Mouse (Mus musculus) neutrophil, adult 83 days (primary cell): ENCODE measurements around the gene Rpl34. TPM values are rescaled to one million over a fixed set of nuclear protein-coding genes. Genes with fewer than 3 reads are reported as not detected.

Experiments
- total RNA-seq, 2 experiments: library from RNA; stranded (reverse); gene quantifications; one replicate each; pipeline ENCODE4 v1.2.4; 2023

The Rpl34 gene
- 100 to 1,000 TPM; 570 to 621 TPM for total RNA-seq

DNA sequence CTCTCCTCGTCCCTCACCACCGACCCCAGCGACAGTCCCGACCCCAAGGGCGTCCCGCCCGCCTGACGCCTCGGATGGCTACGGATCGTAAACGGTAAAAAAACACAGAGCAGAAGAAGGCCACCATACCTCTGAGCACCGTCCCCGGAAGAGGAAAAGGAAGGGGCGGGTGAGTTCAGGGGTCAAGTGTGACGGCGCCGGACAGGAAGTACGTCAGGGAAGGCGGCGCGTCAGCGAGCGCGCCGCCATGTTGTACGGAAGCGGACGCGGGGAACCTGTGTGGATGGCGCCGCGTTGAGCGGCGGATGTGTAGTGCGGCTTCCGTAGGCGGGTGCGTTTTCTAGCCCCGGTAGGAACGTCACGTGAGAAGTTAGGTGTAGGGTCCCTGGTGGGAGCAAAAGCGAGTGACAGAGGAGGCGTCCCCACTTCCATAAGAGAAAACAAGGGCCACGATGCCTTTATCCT is at the start of gene Rpl34:
Gene Rpl34, minus strand, starts transcription at position 210 of the 465 bp plus-strand sequence.

DNA sequence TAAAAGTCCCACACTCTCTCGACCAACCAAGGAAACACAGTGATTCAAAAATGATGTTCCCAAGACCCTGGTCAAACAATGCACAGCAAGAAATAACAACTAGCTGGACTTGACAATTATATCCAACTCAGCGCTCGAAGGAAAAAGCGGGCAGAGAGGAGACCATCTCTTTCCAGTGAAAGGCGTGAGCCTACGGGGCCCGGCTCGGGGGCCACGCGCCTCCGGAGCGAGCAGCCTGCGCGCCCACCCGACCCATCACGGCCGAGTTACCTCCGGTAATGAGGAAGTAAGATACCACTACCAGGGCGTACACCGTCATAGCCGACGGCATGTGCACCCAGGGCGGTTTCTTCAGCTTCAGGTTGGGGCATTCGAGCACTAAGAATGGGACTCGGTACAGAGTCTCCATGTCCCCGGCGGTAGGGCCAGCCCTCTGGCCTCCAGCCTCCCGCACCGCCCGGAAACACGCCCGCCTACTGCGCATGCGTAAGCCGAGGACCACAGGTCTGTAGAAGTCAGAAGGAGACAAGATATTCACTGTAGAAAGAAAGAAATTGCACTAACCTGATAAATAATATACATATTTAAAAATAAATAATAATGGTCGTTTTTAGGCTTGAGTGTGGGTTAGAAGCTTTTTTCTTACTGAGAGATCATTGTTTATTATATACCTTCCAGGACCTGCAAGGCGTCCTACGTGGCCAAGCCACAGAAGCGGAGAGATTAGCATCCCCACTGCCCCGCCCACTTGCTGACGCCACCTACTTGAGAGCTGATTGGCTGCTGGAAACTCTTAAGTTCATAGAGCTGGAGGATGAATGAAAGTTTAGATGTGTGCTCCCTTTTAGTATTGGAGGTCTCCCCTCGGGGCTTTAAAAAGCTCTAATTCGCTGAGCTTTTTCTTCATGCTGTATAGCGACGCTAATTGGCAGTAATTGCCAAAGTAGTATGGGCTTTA is 21.0 kb downstream of the Rpl34 start, which contains the start of gene Ostc:
Gene Ostc, minus strand, starts transcription at position 478 of the 958 bp plus-strand sequence.

Other genes starting within 250 kb of the Rpl34 start
- gene Etnppl, start 113.0 kb downstream of the Rpl34 start, total RNA-seq, result not detected
- 10 to 100 TPM; 57.7 to 60.4 TPM for gene Ostc, start 21.0 kb downstream of the Rpl34 start, total RNA-seq